Comparison of ENCODE assay signal across 8 mouse cellular contexts in genomic region chr3:96220765-96221639, GRCm38 (mm10). TPM values are rescaled to one million over a fixed set of nuclear protein-coding genes. Genes with fewer than 3 reads are reported as not detected.
DNase-seq lines count a peak whose midpoint lies in the region; ATAC-seq and TF ChIP-seq lines count a peak whose summit lies in the region.

Hist2h2ac (minus strand) TSS chr3:96220880.
Hist2h2be (plus strand) TSS chr3:96221119.

- no peaks in the 10 kb centered on the region for H3K9me3 ChIP-seq in lung, embryonic 14.5 days (ENCODE audit: low read depth, low read length)

- H3K27me3 ChIP-seq in lung, embryonic 14.5 days (ENCODE audit: insufficient read depth, low read length) = no peaks in the 10 kb centered on the region

- peak within 1 kb of the TSS; percentile 52 for H3K4me3 ChIP-seq in lung, embryonic 14.5 days (ENCODE audit: low read depth, low read length)

- peak within 1 kb of the TSS; percentile 99 for H3K27ac ChIP-seq in lung, embryonic 14.5 days (ENCODE audit: low read depth)

- H3K4me1 ChIP-seq in lung, embryonic 14.5 days (ENCODE audit: insufficient read depth) = peaks cover 15% of the 10 kb centered on the region; the same call in 1 of the 2 replicates

- H3K9ac ChIP-seq in lung, embryonic 14.5 days = peak within 1 kb of the TSS; percentile 82

- WGBS in lung, embryonic 14.5 days = under 1% methylated on average over 43 of the region's 43 CpGs

- H3K36me3 ChIP-seq in lung, embryonic 14.5 days (ENCODE audit: insufficient read depth) = no peaks in the 10 kb centered on the region

- ATAC-seq in hematopoietic stem cell, adult 5-6 weeks (replicated peaks in 1 of 2; ENCODE audit: insufficient read depth in 1 of 2, low FRiP score in 2 of 2, low TSS enrichment in 1 of 2, low read depth in 1 of 2, poor library complexity in 2 of 2, severe bottlenecking in 2 of 2) = peak; percentile 78 to 88
- ATAC-seq in lung, embryonic 14.5 days (ENCODE audit: insufficient read depth) = peak; percentile 95
- peak; percentile 83 for ATAC-seq in neutrophil, adult 5-6 weeks (ENCODE audit: extremely low read depth, insufficient number of reproducible peaks, low FRiP score, poor library complexity, severe bottlenecking)

- peak within 1 kb of the TSS; percentile 93 for H3K4me2 ChIP-seq in lung, embryonic 14.5 days

- peak; percentile 94 for DNase-seq in MN1 (ENCODE audit: low spot score)
- peak; percentile 95 for DNase-seq in cerebellum, adult 9-10 months
- peak; percentile 93 for DNase-seq in forelimb bud, embryonic 11.5 days (ENCODE audit: low read depth, low spot score)
- DNase-seq in layer of hippocampus, adult 8-10 months (ENCODE audit: low spot score in 2 of 2) = peak; percentile 92
- DNase-seq in lung, embryonic 14.5 days = peak; percentile 96
- DNase-seq in thymus, adult 18-20 months = peak; percentile 75 to 92

- TF ChIP-seq CTCF in lung, embryonic 14.5 days (IDR thresholded peaks at IDR 0.05; ENCODE audit: low read depth) = no peak

RNA-seq across cellular contexts. Expression of gene Hist2h2ac, which starts in this region (rescaled TPM):
- total RNA-seq in hematopoietic stem cell, adult 5-6 weeks (2017) = 1,288 and 1,422 TPM in 2 replicates
- total RNA-seq in layer of hippocampus, adult 8-10 months (2022) = 10 to 100 TPM; 18.7 to 30.3 (median 29.3) TPM
- polyA plus RNA-seq in lung, embryonic 14.5 days (2014; fragmentation: Nextera tagmentation; extraction: Ambion mirVana) = 10.8 and 11.9 TPM in 2 replicates
- total RNA-seq in neutrophil, adult 5-6 weeks (2017) = 316 and 362 TPM in 2 replicates

RNA-seq across cellular contexts. Expression of gene Hist2h2be, which starts in this region (rescaled TPM):
- 11.9 and 14.6 TPM in 2 replicates for total RNA-seq in hematopoietic stem cell, adult 5-6 weeks (2017)
- total RNA-seq in layer of hippocampus, adult 8-10 months (2022) = 1 to 10 TPM; 6.3 to 8.1 (median 7.5) TPM
- polyA plus RNA-seq in lung, embryonic 14.5 days (2014; fragmentation: Nextera tagmentation; extraction: Ambion mirVana) = 5.9 and 6.4 TPM in 2 replicates
- total RNA-seq in neutrophil, adult 5-6 weeks (2017) = 18.0 and 21.3 TPM in 2 replicates

Comparison
In these comparisons a context has a peak if more than half of its experiments do, and no peak if none do; other contexts are left out.
1. Peak in every context shown above with its lines: DNase-seq, ATAC-seq, H3K4me3 ChIP-seq and H3K27ac ChIP-seq.
2. RNA of gene Hist2h2ac (total RNA-seq): 1,288 to 1,422 TPM in hematopoietic stem cell, adult 5-6 weeks and 316 to 362 TPM in neutrophil, adult 5-6 weeks; 18.7 to 30.3 TPM in layer of hippocampus, adult 8-10 months; every median in the first group is over 10 times any median in the second.